Mouse (Mus musculus) monocyte, adult 5-6 weeks (primary cell): ENCODE measurements around the gene Fignl1. TPM values are rescaled to one million over a fixed set of nuclear protein-coding genes. Genes with fewer than 3 reads are reported as not detected.

Experiments used
- ATAC-seq: fragments of 153-309, 156-312 bp; replicated peaks from 2 replicates; pipeline ENCODE4 v1.8.0; 2017; ENCODE audit warnings: mild to moderate bottlenecking; ENCODE audit not compliant: low TSS enrichment, insufficient number of reproducible peaks, severe bottlenecking, poor library complexity, low FRiP score
- total RNA-seq: library from RNA; stranded (forward); fragments of 200-1000, 200-491, 200-594 nt; gene quantifications from 3 replicates; pipeline ENCODE4 v1.2.3, GENCODE M21; 2017

The Fignl1 gene
- total RNA-seq, 1 experiment from 2014 or later, result 4.7 TPM

DNA sequence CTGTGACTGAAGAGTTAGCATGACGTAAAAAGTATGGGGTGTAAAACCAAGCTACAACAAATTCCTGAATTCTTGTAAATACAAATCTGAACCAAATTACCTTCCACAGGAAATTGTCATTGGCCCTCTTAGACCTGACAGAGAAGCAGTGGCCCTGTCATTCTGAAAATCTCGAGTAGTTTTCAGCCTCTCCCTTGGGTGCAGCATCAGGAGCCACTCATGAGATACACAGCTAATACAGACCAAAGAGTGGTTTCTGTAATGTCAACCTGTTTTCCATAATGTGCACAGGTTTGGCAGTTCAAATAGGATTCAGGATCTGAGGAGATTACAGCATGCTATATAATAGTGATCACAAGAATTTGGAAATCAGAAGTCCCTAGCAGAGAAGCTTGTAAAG, 71.2 kb downstream of the Fignl1 start:
- ATAC-seq, result no peak

Other genes with a start within 250 kb of the Fignl1 start
- gene 4930512M02Rik, start 181.1 kb downstream of the Fignl1 start, total RNA-seq, result not detected in 3 replicates
- gene Ikzf1, start 124.0 kb downstream of the Fignl1 start, total RNA-seq, result 137 to 339 TPM (median 177 TPM) in 3 replicates
- gene Ddc, start 89.2 kb upstream of the Fignl1 start, total RNA-seq, result not detected in 3 replicates
- gene Grb10, start 229.7 kb upstream of the Fignl1 start, total RNA-seq, result 4.2 TPM in 1 of 3 replicates, not detected in the others